Mouse (Mus musculus): ENCODE measurements around the gene Mad2l1bp. TPM values are rescaled to one million over a fixed set of nuclear protein-coding genes. Genes with fewer than 3 reads are reported as not detected.

Gene Mad2l1bp
- 10 to 100 TPM in 1 of 2 experiments, 1 to 10 TPM in 1; 10.0 to 10.4 TPM for total RNA-seq (2021)

GRCm38 (mm10) chr17:46152847-46153782 is at the start of gene Mad2l1bp:
Gene Mad2l1bp, minus strand, starts transcription at chr17:46153553.
- DNase-seq: peak; percentile 81 to 84

GRCm38 (mm10) chr17:46203078-46203477 is 49.7 kb upstream of the Mad2l1bp start:
- DNase-seq: no peak

GRCm38 (mm10) chr17:46202421-46203071 is 49.2 kb upstream of the Mad2l1bp start, which contains the start of the genes Polh and Xpo5:
Gene Polh, minus strand, starts transcription at chr17:46202645.
Gene Xpo5, plus strand, starts transcription at chr17:46202782.
- DNase-seq: peak; percentile 90 to 92

GRCm38 (mm10) chr17:46201151-46201550 is 47.8 kb upstream of the Mad2l1bp start:
- DNase-seq: no peak

GRCm38 (mm10) chr17:46188829-46189228 is 35.5 kb upstream of the Mad2l1bp start:
- no peak for DNase-seq

GRCm38 (mm10) chr17:46182273-46182672 is 28.9 kb upstream of the Mad2l1bp start:
- DNase-seq: no peak

GRCm38 (mm10) chr17:46170538-46170937 is 17.2 kb upstream of the Mad2l1bp start:
- DNase-seq: no peak

GRCm38 (mm10) chr17:46168768-46169167 is 15.4 kb upstream of the Mad2l1bp start:
- DNase-seq: no peak

- DNase-seq: no peak
Measured at GRCm38 (mm10) chr17:46168318-46168717, 15.0 kb upstream of the Mad2l1bp start.

GRCm38 (mm10) chr17:46167014-46167413 is 13.7 kb upstream of the Mad2l1bp start:
- no peak for DNase-seq

GRCm38 (mm10) chr17:46166270-46166669 is 12.9 kb upstream of the Mad2l1bp start:
- DNase-seq: no peak

GRCm38 (mm10) chr17:46165460-46165859 is 12.1 kb upstream of the Mad2l1bp start:
- DNase-seq: no peak

GRCm38 (mm10) chr17:46164791-46165190 is 11.4 kb upstream of the Mad2l1bp start:
- no peak for DNase-seq

- DNase-seq: no peak
Measured at GRCm38 (mm10) chr17:46164301-46164700, 10.9 kb upstream of the Mad2l1bp start.

GRCm38 (mm10) chr17:46162951-46163421 is 9.6 kb upstream of the Mad2l1bp start:
- DNase-seq: no peak

GRCm38 (mm10) chr17:46162551-46162950 is 9.2 kb upstream of the Mad2l1bp start:
- no peak for DNase-seq

- DNase-seq: no peak
Measured at GRCm38 (mm10) chr17:46161710-46162109, 8.4 kb upstream of the Mad2l1bp start.

- DNase-seq: no peak
Measured at GRCm38 (mm10) chr17:46161179-46161578, 7.8 kb upstream of the Mad2l1bp start.

- DNase-seq: peak; percentile 95 to 96
Measured at GRCm38 (mm10) chr17:46160686-46161085, 7.3 kb upstream of the Mad2l1bp start, which contains the start of gene Gtpbp2. Gene Gtpbp2, plus strand, starts transcription at chr17:46161032.

- DNase-seq: peak; percentile 82 to 85
Measured at GRCm38 (mm10) chr17:46160090-46160662, 6.8 kb upstream of the Mad2l1bp start.

GRCm38 (mm10) chr17:46159236-46159635 is 5.9 kb upstream of the Mad2l1bp start:
- DNase-seq: no peak

- DNase-seq: no peak
Measured at GRCm38 (mm10) chr17:46157131-46157530, 3.8 kb upstream of the Mad2l1bp start.

GRCm38 (mm10) chr17:46156680-46157079 is 3.3 kb upstream of the Mad2l1bp start:
- no peak for DNase-seq
